Mouse (Mus musculus): Measurements from ENCODE around the gene Ptpn18.

Gene Ptpn18

DNA sequence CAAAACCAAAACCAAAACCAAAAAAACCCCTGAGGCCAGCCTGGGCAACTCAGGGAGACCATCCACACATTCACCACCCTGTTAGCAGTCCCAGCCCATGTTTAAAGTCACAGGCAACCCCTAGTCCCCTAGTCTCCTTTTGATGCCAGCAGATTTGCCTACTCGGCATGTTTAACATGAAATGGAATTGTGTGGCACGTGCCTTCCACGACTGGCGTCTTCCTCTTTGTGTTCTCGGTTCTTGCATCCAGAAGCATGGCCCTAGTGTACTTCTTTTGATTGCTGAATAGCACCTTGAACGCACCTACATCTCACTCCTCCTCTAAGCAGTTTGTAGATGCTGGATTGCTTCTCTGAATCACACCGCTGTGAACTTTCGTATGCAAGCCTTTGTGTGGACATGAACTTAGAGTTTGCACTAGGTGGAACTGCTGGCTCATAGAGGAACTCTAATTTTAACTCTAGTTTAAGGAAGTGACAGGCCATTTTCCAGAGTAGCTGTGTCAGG lies 4.8 kb downstream of the Ptpn18 start:
- in situ Hi-C loops (cut with MboI; ENCODE audit: low sequenced_read_pairs): no loop called here

DNA sequence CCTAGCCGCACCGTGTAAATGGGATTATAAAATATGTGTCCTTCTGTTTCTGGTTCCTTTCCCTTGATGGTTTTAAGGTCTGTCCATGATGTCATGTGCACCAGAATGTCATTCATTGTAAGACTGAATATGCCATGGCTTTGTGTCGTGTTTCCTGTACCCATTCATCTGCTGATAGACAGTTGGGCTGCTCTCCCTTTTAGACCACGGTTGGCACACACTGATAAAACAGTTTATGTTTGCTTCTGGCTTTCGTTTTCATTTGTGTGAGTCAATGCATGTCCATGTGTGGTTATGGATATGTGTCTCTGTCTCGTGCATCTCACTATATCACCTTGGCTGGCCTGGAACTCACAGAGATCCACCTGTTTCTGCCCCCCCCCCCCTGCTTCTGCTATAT lies 5.9 kb downstream of the Ptpn18 start:
- in situ Hi-C loops (cut with MboI; ENCODE audit: low sequenced_read_pairs): no loop called here

- in situ Hi-C loops (cut with MboI; ENCODE audit: low sequenced_read_pairs): no loop called here
Observed at GRCm38 (mm10) chr1:34468051-34468450, 8.5 kb downstream of the Ptpn18 start.

- in situ Hi-C loops (cut with MboI; ENCODE audit: low sequenced_read_pairs): no loop called here
Observed at GRCm38 (mm10) chr1:34468500-34468899, 8.9 kb downstream of the Ptpn18 start.

DNA sequence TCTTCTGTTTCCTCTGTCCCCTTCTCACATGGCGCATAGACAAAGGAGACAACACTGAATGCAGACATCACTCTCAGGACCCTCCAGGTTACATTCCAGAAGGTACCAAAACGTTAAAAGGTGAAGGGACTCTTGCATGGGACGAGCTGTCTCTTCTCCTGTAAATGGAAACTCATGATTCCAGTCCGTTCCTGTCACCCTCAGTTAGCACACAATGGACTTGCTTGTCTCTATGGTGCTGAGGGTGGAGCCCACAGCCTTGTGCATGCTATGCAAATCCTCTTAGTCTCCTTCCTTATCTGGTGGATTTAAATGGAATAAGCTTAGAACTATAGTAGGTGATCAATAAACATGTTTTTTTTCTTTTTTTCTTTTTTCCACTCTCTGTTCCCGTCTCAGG lies 10.2 kb downstream of the Ptpn18 start:
- in situ Hi-C loops (cut with MboI; ENCODE audit: low sequenced_read_pairs): no loop called here

- in situ Hi-C loops (cut with MboI; ENCODE audit: low sequenced_read_pairs): no loop called here
Observed at GRCm38 (mm10) chr1:34472427-34473300, 13.1 kb downstream of the Ptpn18 start.

DNA sequence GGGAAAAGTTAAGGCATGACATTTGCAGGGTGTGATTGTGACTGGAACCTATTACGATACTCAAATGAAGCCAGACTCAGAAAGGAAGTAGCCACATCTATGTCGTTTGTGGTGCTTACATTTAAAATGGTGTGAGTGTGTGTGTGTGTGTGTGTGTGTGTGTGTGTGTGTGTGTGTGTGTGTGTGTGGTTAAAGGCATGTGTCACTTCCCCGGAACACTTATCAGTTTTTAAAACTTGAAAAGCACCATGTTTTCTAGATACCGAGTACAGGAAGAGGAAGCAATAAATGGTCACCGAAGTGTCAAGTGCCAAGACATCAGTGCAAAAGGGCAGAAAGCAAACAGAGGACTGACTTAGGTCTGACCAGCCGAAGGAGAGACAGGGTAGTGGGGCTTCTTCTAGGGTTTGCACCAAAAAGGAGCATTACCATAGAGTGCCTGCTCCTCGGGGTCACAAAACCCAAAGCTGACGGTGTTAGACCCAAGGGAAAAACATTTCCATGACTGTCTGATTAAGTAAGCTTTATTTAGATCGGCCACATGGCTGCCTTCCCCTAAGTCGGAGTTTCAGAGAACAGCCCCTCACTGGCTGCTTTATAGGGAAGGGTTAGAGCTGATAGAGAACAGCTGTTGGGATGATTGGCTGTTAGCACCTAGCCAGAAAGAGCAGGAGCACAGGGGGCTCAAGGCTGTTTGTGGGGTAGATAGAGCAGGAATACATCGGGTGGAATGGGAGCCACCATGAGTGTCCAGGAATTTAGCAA lies 19.5 kb downstream of the Ptpn18 start:
- in situ Hi-C loops (cut with MboI; ENCODE audit: low sequenced_read_pairs): loop anchor here (25.0 kb wide), 1 partner anchor 358 kb away; the partner anchor contains the start of genes Fam168b and Plekhb2

DNA sequence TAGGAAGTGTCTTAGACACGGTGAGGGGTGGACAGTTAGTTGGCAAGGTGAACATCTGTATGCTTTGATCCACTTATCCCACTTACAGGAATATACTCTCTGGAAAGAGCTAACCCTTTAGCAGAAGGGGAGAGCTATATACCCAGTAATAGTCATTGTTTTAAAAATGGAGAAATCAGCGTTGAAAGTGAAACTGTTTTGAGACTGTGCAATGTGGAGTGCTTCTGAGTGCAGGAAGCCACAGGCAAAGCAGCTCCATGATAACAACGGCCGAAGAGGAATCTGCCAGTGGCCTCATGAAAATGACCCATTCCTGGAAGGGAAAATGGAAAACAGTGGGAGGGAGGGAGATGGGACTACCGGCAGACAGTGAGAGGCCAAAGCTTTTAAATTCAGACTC lies 21.2 kb downstream of the Ptpn18 start:
- in situ Hi-C loops (cut with MboI; ENCODE audit: low sequenced_read_pairs): loop anchor here (25.0 kb wide), 1 partner anchor 356 kb away; the partner anchor contains the start of genes Fam168b and Plekhb2

GRCm38 (mm10) chr1:34481920-34482669 lies 22.5 kb downstream of the Ptpn18 start:
- in situ Hi-C loops (cut with MboI; ENCODE audit: low sequenced_read_pairs): loop anchor here (25.0 kb wide), 1 partner anchor 355 kb away; the partner anchor contains the start of genes Fam168b and Plekhb2

- in situ Hi-C loops (cut with MboI; ENCODE audit: low sequenced_read_pairs): loop anchor here (25.0 kb wide), 1 partner anchor 353 kb away; the partner anchor contains the start of genes Fam168b and Plekhb2
Observed at GRCm38 (mm10) chr1:34484470-34484869, 24.9 kb downstream of the Ptpn18 start.

DNA sequence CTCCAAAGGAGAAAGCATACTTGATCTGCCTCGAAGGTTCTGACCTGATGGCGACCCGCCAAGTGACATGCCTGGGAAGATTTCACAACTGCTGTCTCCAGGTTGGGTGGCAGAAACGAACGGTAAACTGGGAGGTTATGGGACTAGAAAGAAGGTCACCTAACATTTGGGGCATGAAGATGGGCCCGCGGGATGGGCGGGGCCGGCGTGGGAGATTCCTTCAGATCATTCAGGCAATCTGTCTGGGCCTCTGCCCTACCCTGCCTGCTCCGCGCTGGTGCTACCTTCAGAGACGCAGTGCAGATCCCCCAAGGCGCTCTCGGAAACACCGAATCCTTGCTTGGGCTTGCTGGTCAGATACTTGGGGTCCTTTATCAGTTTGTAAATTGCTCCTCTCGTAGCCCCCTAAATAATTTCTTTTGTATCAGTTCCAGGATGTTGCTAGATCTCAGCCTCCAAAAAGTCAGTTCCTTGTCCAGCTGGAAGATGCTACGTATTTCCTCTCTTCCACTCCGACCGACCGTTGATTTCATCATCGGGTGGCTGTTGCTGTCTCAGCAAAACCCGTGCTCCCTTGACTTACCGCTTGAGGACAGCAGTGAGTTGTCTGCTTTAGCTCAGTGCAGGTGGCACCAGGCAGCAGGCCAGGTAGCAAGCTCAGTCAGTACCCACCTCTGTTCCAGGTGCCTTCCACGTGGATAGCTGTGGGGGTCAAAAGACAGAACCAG lies 26.1 kb downstream of the Ptpn18 start:
- in situ Hi-C loops (cut with MboI; ENCODE audit: low sequenced_read_pairs): loop anchor here (25.0 kb wide), 1 partner anchor 352 kb away; the partner anchor contains the start of genes Fam168b and Plekhb2

DNA sequence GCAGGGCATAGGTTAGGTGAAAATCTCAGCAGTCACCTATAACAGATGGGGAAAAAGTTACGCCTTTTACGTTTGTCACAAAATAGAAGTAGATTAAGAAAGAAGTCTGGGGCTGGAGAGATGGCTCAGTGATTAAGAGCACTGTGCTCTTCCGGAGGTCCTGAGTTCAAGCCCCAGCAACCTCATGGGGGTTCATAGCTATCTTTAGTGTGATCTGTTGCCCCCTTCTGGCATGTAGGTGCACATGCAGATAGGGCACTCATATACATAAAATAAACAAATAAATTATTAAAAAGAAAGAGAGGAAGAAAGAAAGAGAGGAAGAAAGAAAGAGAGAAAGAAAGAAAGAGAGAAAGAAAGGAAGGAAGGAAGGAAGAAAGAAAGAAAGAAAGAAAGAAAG lies 27.8 kb downstream of the Ptpn18 start:
- in situ Hi-C loops (cut with MboI; ENCODE audit: low sequenced_read_pairs): loop anchor here (25.0 kb wide), 1 partner anchor 350 kb away; the partner anchor contains the start of genes Fam168b and Plekhb2

GRCm38 (mm10) chr1:34489852-34490541 lies 30.4 kb downstream of the Ptpn18 start:
- in situ Hi-C loops (cut with MboI; ENCODE audit: low sequenced_read_pairs): loop anchor here (25.0 kb wide), 1 partner anchor 347 kb away; the partner anchor contains the start of genes Fam168b and Plekhb2

DNA sequence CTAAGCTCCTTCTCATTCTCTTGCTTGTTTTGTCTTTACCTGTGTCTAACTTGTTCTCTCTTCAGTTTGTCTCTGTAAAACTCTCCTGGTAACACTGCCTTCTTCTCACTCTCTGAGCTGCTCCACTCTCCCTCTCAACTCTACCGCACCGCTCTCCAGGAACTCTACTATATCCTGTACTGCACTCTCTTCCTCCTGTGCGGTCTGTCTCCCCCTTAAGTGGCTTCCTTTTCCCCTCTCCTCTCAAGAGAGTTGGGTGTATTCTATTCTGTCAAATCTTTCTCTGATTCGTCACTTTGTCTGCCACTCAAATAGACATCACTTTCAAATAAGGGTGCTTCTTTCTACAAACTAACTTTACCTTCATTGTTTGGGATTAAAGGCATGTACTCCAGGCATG lies 31.9 kb downstream of the Ptpn18 start:
- in situ Hi-C loops (cut with MboI; ENCODE audit: low sequenced_read_pairs): loop anchor here (25.0 kb wide), 1 partner anchor 346 kb away; the partner anchor contains the start of genes Fam168b and Plekhb2

DNA sequence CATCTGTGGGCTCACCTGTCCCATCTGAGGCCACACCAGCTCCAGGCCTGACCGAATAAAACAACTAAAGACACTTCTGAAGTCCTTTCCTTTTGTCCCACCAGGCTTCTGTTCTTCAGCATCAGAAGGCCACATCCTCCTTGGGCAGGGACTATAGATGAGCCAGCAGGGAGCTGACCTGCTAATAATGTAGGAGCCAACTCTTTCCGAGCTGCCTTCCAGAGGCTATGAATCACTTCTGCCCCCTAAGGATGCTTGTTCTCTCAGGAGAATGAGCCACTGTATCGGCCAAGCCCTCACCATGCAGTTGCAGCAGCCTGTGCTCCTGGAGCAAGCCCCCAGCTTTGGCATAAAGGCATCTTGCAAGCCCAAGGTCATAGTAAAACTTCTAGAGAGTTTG lies 43.4 kb downstream of the Ptpn18 start:
- in situ Hi-C loops (cut with MboI; ENCODE audit: low sequenced_read_pairs): no loop called here

GRCm38 (mm10) chr1:34505307-34505706 lies 45.7 kb downstream of the Ptpn18 start:
- in situ Hi-C loops (cut with MboI; ENCODE audit: low sequenced_read_pairs): no loop called here

- in situ Hi-C loops (cut with MboI; ENCODE audit: low sequenced_read_pairs): no loop called here
Observed at GRCm38 (mm10) chr1:34505970-34506551, 46.5 kb downstream of the Ptpn18 start.

DNA sequence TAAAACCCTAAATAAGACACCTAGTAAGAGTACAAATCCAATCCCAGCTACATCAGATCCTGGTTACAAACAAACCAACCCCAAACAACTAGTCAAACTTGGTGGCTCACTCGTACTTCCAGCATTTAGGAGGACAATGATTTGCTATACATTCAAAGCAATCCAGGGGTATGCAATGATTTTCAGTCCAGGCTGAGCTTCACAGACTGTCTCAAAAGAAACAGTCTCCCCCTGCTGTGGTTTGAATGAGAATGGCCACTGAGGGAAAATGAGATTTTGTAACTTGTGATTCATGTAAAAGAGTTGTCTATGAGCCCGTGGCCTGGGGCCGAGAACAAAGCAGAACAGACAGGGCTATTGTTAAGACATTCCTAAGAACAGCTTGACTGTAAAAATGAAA lies 48.4 kb downstream of the Ptpn18 start:
- in situ Hi-C loops (cut with MboI; ENCODE audit: low sequenced_read_pairs): no loop called here

DNA sequence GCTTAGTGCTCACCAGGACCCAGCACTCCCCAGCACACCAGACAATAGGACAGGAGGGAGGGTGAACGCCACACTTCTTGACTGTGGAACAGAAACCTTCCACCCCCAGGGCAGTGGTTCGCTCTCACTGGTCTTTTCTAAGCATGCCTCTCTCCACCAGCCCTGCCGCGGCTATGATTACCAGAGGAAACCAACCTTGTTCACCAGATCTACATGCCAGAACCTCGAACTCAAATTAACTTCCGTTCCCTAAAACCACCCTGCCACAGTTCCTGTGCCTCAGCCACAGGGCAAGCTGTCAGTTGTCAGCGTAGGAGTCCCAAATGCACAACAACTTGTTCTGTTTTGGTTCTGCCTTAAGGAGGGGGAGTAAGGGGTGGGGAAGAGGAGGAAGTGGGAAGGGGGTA lies 51.0 kb downstream of the Ptpn18 start:
- in situ Hi-C loops (cut with MboI; ENCODE audit: low sequenced_read_pairs): loop anchor here (10.0 kb wide), 1 partner anchor 84 kb away; no protein-coding TSS in a partner anchor

Data from CH12F3 (cell line).